Mouse (Mus musculus) cerebellum, adult 18-20 months (tissue): ENCODE results near the gene Kcnd3.
"Not testable (repeated sequence)": the region's sequence is repeated elsewhere in the genome, so short reads cannot be mapped to it uniquely, and the experiment has no call there.

Experiments used
- DNase-seq, 2 experiments: peaks; one replicate each; pipeline ENCODE4 v3.0.0; 2021

Kcnd3 gene

DNA sequence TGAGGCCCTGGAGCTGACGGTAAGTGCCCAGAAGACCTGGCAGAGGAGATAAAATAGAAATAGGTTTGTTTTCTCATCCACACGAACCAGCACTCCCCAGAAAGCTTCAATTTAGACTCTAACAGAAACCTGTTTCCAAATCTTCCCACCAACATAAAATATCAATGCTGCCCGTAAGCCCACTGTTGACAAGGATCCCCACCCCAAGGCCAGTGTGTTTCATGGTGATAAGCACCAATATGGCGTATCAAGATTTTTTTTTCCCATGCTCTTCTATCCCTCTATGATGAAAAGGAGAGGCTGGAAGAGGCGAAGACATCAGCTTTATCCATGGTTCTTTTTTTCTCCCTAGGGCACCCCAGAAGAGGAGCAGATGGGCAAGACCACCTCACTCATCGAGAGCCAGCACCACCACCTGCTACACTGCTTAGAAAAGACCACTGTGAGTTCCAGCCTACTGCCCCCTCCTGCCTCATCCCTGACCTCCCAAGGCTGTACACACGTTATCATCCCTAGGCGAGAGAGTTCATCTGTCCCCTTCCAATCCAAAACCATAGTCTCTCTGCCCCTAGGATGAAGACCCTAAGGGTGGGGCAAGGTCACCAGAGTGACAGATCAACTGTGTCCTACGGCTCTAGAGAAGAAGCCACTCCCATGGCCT is 213.1 kb downstream of the Kcnd3 start:
- no peak for DNase-seq

DNA sequence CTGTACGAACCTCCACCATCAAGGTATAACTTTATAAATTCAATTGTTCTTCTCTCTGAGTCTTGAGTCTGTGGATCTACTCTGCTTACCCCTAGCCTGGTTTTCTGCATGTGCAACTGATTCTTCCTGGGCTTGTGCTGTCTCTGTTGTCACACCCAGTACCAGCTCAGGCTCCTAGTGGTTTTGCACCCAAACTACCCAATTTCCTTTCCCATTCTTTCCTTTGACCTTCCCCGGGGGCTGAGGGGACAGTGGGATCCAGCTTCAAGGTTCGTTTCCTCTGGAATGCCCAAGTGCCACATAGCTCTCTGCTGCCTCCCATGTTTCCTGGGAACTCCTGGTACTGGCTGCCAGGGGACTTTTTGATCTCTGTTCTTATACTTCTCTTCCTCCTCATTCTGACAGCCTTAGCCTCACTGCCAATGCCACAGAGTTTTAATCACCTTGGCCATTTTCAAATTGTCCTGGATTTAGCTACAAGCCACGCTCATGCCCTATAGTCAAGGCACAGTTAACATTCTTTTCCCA is 214.9 kb downstream of the Kcnd3 start:
- DNase-seq, result no peak

DNA sequence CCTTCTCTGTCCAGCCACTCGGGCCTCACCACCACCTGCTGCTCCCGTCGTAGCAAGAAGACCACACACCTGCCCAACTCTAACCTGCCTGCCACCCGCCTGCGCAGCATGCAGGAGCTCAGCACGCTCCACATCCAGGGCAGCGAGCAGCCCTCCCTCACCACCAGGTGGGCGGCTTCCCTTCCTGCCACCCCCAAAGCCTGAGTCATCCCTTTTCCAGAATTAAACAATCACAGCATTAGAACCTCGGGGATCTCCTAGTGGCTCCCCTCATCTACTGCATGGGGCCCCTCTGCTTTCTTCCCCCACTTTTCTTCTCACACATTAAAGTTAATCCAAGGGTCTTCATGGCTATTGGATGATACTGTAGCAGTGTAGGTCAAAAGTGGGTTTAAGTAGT is 216.0 kb downstream of the Kcnd3 start:
- no peak for DNase-seq

DNA sequence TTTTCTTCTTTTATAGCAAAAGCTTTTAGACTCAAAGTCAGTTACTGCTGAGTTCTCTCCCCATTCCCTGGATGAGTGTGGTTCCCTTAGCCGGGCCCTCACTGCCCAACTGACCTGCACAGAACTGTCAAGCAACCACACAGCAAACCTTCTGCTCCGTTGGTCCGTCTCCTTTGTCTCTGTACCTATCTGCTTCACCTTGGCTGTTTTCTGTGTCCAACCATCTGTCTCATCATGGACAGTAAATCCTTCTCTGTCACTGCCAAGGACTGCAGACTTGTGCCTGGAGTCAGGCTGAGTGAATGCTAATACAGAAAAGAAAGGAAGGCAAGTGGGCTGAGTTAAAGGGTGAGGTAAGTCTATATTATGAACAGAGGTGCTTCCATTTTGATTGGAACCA is 217.6 kb downstream of the Kcnd3 start:
- DNase-seq, result peak in 1 of 2 experiments; percentile 53

DNA sequence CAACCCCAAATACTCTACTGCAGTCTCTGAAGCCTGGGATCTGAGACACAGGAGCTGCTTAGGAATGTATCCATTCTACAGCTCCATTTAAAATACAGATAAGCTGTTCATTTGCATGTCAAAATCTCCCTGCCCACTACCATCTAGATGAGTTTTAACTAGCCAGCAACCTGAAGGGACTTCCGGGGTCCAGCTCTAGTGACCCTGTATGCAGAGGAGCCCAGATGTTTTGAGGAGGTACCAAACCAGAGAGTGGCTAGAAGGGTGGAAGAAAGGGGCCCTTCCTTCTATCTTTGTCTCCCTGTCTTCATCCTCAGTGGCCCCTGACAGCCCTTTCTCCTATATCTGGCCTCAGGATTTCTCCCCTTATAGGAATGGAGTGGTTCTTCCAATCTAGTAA is 218.7 kb downstream of the Kcnd3 start:
- no peak for DNase-seq

DNA sequence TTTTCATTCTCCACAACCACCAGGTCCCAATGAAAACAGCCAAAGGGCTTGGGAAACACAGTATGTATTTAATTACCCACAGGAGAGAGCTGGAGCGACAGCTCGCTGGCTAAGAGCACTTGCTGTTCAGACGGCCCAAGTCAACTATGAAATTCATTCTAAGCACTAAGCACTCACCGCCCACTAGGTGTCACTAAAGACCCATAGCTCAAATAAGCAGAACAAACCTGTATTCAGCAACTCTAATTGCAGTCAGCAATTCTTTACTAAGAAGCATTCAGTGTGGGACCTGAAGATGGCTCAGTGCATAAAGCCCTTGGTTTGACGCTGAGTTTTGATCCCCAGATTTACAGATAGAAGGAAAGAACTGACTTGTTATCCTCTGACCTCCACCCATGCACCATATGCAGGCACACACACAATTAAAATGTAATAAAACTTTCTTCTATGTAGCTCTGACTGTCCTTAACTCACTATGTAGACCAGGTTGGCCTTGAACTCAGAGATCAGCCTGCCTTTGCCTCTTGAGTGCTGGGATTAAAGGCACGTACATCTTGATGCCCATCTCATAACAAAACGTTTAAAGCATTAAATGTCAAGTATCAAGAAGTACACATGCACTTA is 222.6 kb downstream of the Kcnd3 start:
- peak; percentile 77 to 78 for DNase-seq

DNA sequence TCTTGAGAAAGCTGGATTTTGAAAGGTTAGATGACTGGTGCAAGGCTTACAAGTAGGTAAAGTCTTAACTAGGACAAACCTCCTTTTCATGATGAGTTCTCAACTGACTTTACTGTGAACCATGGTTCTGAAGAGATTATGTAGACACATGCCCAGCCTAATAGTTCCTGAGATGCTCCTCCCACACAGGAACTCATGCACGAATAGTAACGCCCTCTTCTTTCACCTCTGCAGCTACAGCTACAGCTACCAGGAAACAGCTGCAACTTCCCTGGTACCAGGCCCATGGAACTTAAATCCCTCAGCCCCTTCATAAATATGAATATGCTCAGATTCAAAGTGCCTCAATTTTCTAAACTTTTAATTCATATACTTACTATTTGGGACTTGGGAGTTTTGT is 223.8 kb downstream of the Kcnd3 start:
- DNase-seq, result no peak

DNA sequence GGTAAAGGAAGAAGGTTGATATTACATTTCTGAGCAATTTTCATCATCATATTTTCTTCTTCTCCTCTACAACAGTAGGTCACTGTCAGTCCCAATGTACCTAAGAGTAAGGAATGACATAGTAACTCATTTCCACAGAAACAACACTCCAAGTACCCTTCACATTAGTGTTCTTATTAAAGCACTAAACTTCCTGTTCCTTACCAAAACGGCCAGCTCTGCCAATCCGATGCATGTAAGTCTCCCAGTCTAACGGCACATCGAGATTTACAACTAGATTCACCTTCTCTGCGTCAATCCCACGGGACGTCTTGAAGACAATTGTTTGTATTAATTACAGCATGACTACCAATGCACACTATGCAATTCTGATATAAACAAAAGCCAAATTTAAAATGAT is 228.2 kb downstream of the Kcnd3 start:
- DNase-seq, result no peak

DNA sequence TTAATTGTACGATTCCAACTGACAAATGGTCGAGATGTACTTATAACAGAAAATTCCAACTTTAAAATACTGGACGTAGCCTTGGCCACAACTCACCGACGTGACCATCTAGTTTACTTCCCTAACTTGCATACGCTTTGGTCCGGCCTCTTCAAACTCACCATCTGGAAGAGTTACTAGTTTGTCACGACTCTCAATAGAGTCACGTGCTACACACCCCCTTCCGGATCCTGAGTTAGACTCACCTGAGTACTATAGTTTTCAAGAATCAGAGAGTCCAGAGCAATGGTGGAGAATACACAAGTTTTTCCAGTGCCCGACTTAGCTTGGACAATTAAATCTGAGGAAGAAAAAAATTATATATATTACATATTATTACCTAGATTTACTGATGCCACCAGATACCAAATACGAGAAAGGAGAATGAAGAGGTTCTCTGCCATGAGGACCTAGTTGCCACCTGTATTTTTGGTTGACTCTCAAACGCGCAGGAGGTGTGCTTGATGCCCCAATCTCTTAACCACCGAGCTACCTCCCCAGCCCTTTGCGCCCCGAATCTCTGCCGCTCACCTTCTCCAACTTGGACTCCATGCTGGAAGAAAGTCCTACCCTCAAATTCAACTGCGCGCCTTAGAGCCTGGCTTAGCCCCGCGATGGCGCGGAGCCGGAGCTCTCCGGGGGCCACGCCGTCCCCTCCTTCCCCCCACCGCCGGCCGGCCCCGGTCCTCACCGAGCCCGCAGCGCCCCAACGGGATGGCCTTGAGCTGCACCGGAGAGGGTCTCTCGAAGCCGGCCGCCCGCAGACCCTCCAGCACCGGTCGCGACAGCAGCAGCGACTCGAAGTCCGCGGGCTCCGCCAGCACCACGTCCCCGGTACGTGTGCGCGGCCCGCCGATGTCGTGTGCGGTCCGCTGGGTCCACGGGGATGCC is 234.5 kb downstream of the Kcnd3 start:
- DNase-seq, result no peak

DNA sequence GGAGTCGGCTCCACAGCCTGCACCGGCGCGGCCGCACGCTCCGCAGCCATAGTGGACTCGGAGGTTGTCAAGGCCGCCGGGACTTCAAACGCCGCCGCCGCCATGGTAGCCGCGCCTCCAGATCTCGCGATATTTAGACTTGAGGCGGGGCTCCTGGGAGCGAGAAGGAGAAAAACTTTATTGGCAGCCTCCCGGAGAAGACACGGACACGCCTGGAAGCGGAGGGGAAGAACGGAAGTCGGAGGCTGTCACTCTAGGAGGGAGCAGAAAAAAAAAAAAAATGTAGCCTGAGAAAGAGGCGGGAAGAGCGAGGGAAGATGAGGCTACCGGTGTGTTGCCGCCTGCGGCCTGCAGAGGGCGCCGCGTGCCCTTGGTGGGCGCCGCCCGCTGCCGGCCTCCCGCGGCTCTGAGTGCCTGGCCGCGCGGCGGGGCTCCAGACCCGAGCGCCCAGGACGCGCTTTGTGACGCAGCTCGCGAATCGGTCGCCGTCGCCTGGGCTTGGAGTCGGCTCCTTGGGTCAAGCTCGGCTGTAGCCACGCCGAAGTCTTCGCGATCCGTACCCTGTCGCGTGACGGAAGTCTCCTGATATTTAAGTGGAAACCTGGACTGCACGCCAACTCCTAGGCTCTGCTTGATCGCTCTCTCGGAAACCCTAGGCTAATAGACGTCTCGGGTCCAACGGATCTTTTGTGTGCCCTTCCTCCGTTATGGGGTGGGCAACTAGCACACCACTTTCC is 235.4 kb downstream of the Kcnd3 start, which contains the start of gene Ddx20:
TSS of gene Ddx20 (minus strand) at position 251 of the 737 bp plus-strand sequence.
- peak; percentile 94 for DNase-seq

DNA sequence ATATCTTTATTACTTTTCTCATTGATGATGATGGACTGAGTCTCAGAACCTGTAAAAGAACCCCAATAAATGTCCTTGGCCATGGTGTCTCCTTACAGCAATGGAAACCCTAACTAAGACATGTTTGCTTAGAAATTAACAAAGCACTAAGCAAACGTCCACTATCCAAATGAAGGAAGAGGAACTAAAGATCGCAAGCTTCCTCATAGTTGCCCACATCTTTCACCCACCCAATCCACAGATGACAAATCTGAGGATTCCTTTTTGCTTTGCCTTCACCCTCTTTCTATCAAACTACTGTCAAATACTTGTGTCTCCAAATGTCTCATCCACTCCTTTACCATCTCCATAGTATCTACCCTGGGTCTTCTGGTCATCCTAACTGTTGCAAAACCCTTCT is 236.4 kb downstream of the Kcnd3 start:
- no peak for DNase-seq

DNA sequence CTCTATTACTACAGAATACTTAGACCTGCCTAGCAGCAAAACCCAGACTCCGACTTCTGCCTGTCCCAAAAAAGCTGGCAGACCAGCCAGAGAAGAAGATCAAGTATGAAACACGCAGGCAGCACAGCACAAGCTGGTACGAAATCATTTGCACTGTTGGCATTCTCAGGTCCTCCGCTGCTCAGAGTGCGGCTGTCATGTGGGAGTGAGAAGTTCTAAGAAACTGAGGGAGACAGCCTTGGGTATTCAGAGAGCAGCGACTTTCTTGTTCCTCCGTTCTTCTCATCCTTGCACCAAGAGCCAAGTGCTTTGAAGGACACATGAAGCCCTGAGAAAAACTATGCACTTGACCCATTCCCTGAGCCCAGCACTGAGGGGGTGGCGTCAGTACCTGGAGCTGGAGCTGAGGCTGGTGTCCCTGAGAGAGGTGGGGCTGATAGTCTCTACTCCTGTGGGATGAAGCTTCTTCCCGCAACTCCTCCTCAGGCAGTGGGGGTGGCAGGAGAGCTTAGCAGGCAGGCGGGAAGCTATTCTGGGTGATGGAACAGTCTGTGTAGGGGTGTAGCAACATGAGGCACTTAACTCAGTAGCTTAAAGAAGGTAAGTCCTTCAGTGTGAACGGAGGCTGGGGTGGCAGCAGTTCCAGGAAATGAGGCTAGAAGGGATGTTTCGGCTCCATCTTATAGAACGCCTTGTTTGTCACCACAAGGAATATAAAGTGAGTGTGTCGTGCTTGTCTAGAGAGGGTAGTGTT is 241.4 kb downstream of the Kcnd3 start:
- DNase-seq, result no peak

DNA sequence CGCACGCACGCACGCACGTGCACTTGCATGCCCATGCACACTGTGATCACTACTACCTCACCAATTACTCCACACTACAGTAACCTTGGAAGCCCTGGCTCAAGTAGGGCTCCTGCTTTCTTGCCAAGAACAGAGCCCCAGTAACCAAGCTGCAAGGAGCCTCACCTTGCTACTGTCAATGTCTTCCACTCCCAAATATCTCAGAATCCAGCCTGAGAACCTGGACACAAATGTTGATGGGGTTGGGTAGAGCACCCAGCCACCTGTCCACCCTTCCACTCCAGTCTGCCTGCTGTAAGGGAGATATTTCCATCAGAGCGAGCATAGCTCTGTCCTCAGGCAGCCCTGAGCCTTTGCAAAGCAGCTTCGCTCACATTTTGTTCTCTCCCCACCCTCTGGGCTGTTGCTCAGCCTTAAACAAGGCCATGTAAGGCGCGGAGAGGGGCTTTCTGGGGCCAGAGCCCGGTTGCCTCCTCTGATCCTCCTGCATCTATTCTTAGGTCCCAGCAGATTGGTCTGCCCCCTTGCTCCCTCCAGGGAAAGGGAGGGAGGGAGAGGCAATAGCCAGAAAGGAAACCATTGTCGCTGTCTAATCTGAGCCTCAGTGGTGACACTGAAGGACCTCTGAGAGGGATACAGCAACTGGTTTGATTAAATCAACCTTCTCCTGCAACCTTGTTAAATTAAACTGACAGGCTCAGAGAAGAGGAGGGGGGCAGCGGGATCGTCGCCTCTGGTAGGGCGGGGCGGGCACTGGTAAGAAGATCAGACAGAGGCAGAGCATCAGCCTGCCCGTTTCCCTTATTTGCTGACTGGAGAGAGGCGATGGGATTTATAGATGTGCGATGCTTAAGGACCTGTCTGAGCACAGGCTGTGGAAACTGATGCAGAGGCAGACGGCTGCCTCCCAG is 243.6 kb downstream of the Kcnd3 start:
- peak; percentile 70 to 72 for DNase-seq

DNA sequence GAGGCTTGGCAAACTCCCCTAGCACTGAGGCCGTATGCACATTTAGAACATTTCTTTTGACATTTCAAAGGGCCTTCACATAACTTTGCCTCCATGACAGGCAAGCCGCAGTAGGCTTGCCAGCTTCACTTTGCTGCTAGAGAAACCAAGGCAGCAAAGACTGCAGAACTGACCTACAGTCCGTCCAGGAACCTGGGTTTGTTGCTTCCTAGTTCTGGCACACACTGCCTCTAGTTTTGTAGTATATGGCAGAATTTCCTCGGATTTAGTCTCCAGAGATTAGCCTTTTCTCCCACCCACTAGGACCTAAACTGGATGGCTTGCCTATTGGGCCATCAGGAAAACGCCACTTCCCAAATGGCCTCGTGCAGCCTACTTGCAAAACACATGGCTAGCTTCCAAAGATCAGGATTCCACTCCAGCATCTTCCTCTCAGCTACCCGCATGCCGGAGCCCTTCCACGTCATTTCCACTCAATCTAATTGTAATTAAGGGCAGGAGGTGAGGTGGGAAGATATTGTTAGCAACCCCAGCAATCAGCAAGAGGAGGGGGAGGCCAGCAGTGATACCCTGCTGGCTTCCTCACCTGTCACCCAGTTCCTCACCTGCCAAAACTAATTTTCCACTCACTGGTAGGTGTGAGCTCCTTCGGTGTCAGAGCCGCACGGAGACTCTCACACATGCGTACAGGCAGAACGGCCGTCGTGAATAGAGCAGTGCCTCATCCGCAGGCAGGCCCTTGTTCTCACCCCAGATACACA is 244.4 kb downstream of the Kcnd3 start:
- peak; percentile 45 to 55 for DNase-seq

DNA sequence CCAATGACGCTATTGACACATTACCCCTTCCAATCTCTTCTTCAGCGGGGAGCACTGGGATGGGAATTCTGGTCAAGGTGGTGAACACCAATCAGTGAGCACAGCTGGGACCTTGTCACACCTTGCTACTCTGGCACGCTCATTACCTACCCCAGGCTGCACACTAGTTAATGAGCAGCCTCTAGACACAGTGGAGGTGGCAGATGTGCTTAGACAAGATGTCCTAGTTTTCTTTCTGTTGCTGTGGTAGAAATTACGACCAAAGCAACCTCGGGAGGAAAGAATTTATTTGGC is 245.0 kb downstream of the Kcnd3 start:
- peak in 1 of 2 experiments; percentile 17 for DNase-seq

DNA sequence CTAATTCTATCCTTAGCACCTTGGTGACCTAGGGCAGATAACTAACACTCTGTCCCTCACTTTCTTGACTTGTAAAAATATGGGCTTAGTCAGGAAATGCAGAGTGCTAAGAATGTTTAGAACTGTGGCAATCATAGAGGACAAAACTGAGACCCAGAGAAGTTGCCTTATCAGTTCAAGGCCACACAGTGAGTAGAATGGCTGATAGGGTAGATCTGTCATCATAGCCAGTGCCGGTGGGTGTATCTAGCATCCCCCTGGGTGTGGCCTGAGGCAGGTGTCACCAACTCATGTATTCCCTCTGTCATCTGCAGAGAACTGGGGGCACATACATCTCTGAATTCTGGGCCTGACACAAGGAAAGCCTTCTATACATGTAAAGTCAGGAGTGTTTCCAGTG is 246.2 kb downstream of the Kcnd3 start:
- DNase-seq, result no peak

DNA sequence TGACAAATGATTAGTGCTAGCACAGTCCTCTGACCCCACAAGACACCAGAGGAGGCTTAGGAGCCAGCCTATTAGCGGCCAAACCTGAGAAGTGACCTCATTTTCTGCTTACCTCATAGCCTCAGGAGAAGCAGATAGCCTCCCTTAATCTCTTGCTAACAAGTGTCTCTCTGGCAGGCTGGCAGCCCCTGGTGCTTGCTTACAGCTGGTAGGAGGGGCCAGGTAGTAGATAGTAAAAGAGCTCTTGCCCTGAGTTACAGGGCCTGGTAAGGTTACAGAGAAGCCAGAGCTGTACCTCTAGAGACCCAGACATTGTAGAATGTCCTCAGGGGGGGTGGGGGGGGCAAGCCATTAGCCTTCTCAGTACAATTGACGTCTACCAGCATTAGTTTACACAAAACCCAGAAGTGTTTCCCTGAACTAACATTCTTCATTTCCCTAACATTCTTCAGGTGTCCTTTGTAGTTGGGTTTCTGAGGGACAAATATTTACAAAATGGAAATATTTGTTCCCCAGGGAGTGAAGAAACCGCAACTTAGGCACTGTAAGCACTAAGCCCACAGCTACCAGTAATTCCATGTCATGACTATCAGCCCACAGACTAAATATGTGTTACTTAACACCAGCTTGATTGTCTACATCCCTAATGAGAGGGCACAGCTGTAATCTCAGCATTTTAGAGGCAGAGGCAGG is 247.3 kb downstream of the Kcnd3 start:
- no peak for DNase-seq

DNA sequence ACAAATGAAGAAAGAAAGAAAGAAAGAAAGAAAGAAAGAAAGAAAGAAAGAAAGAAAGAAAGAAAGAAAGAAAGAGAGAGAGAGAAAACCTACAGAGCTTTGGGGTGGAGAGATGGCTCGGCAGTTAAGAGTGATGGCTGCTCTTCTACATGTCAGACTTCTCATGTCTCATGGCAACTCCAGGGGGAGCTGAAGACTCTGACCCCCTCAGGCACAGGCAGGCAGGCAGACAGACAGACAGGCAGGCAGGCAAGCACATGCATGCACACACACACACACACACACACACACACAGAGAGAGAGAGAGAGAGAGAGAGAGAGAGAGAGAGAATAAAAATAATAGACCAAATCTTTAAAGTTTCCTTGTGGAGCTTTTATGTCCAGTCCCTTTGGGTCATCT is 248.7 kb downstream of the Kcnd3 start:
- DNase-seq, result not testable (repeated sequence)

DNA sequence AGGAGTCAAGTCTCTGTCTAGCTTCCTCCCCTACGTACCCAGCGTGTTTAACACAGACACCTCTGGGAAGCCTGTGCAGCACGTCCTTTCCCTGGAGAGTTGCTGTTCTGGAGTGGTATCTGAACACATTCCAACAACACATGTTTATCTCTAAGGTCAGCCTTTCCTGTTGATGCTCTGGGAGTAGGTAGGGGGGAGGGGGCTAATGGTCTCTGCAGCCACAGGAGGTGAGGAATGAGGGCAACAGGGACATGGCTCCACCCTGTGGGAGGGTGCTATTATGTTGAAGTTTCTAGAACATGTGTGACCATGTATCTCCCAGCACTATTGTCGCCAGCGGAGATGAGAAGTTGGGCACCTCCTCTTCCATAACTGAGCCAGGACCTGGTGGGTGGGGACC is 249.3 kb downstream of the Kcnd3 start:
- DNase-seq, result no peak

DNA sequence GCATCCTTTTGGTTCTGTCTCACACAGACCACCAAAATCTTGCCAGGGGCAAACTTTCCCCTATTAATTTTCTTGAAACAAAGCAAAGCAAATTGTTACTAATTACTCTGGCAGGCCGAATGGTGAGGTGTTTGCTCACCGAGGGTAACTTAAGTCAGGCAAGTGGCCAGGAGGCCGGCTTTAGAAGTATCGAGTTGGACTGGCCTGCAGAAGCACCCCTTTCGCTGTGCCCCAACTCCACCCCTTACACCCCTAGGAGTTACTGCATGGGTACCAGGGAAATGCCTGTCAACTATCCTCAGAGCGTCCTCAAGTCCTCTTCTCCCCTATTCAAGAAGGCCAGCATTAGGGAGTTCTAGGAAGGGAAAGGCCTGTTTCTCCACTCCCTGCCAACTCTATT is 251.4 kb downstream of the Kcnd3 start:
- no peak for DNase-seq
